Mouse (Mus musculus) bone marrow macrophage, adult 2 months (primary cell): ENCODE measurements around the gene Disp1.

Experiments
- CTCF ChIP-seq: IDR thresholded peaks from 2 replicates; pipeline ENCODE4 v1.5.1; 2012; ENCODE audit warnings: low read depth, mild to moderate bottlenecking, low read length, moderate library complexity
- POLR2A ChIP-seq: IDR thresholded peaks from 2 replicates; pipeline ENCODE4 v1.6.1; 2012; ENCODE audit warnings: mild to moderate bottlenecking, low read depth, low read length, borderline replicate concordance

DNA sequence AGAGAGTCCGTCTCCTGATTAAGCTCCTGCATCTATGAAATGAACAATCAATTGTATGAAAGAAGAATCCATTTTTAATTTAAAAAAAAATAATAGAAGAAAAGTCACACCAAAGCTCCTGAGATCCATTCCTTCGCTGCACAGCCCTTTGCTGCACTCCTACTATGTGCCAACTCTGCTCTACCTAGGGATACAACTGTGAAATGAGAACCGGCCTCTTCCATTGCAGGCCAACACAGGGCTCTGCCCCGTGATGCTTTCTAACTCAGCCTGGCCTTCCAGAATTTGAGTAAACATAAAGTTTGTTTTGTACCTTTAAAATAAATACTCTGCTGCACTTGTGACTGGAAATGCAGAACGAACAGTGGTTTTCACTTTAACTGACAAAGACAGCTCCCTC is 42.0 kb downstream of the Disp1 start:
- TF ChIP-seq POLR2A, result no peak
- no peak for TF ChIP-seq CTCF
